Mouse (Mus musculus) layer of hippocampus, adult 9-10 months (tissue): ENCODE data around the gene Lrrc36.

Experiments used
- DNase-seq: peaks from one replicate; pipeline ENCODE4 v3.0.0; 2022; ENCODE audit warnings: low spot score

The Lrrc36 gene

GRCm38 (mm10) chr8:105413391-105413790, at the start of gene Lrrc36, which contains the start of gene Kctd19:
Gene Lrrc36, plus strand, starts transcription at chr8:105413571.
Gene Kctd19, minus strand, starts transcription at chr8:105413502.
- no peak for DNase-seq

DNA sequence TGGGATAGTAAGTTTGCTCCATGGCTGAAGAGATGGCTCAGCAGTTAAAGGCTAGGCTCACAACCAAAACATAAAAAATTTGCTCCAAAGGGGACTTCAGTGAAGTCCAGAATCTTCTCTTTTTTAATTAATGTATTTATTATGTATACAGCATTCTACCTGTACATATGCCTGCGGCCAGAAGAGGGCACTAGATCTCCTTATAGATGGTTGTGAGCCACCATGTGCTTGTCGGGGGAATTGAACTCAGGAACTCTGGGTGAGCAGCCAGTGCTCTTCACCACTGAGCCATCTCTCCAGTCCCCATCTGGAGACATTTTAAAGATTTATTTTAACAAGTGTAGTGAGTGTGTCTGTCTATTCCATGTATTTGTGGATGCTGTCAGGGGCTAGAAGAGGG, 46.3 kb upstream of the Lrrc36 start:
- no peak for DNase-seq

DNA sequence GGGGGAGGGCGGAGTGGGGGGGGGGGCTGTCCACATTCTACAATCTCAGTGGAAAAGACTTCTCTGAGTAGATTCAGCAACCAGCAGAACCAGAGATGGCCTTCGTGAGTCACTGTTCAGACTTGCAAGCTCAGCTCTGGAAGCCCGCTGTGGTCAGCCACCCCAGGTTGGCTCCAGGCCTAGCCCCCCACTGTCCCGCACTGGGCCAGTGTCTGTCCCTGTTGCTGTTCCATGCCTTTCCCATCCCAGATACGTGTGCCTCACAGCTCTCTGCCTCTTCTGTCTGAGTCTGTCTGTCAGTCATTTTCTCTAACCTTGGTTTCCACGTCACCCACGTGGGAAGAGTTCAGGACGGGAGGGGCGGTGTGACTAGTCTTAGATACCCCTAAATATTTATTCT, 40.9 kb upstream of the Lrrc36 start:
- no peak for DNase-seq

GRCm38 (mm10) chr8:105373032-105373431, 40.3 kb upstream of the Lrrc36 start, which contains the start of gene Plekhg4:
Gene Plekhg4, plus strand, starts transcription at chr8:105373274.
- no peak for DNase-seq

- DNase-seq: no peak
Observed at GRCm38 (mm10) chr8:105374513-105374966, 38.8 kb upstream of the Lrrc36 start.

- no peak for DNase-seq
Observed at GRCm38 (mm10) chr8:105378673-105379072, 34.7 kb upstream of the Lrrc36 start.

DNA sequence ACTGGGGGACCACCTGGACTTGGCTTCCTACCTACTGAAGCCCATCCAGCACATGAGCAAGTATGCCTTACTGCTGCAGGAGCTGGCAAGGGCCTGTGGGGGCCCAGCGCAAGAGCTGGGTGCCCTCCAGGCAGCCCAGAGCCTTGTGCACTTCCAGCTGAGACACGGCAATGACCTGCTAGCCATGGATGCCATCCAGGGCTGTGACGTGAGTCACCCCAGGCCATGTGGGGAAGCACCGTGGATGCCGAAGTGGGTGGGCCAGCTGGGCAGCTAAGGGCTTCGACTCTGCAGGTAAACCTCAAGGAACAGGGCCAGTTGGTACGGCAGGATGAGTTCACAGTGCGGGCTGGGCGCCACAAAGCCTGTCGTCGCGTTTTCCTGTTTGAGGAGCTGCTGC, 33.1 kb upstream of the Lrrc36 start:
- no peak for DNase-seq

GRCm38 (mm10) chr8:105384070-105384469, 29.3 kb upstream of the Lrrc36 start:
- no peak for DNase-seq

- no peak for DNase-seq
Observed at GRCm38 (mm10) chr8:105387151-105387550, 26.2 kb upstream of the Lrrc36 start.

DNA sequence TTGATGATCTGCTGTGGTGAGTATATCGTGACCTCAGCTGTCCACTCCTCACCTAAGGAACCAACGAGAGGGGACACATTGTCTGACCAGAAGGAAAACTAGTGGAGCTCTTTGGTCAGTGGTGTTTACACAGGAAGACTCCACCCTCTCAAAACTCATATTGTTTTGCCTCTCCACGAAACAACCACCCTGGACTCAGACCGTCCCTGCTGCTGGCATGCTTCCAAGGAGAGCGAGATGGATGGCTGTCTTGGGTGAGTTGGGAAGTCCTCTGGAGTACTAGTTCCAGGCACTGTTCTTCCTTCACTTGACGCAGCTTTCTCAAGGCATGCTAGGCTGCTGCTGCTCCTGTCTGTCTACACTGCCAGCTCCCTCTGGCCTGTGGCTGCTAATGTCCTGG, 24.3 kb upstream of the Lrrc36 start:
- no peak for DNase-seq

DNA sequence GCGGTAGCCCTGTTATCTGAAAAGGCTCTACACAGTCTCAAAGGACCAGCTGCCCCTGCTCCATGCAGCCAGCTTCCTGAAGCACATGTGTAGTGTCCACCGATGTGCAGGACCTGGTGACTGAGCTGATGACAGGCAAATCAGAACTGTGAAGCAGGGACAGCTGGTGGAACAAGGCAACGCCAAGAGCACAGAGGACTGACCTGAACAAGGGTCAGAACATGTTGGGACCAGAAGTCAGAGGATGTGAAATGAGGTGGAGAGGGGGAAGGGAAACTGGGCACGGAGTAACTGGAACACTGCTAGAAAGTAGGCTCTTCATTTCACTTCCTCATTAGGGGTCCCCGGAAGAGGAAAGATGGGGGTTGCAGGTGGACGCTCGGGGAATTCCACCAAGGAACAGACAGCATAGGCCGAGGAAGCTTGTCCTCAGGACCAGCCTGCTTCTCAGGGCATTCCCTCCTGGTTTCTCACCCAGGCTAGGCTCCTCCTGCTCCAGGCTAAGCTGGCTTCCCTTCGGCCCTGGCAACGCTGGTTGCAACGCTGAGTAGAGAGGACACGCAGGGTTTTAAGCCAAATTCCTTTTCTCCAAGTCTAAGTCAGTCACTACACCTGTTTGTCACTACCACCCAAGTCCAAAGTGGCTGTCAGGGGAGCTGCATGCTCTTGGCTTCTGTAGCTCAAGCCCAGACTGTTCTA, 20.1 kb upstream of the Lrrc36 start:
- DNase-seq: no peak

DNA sequence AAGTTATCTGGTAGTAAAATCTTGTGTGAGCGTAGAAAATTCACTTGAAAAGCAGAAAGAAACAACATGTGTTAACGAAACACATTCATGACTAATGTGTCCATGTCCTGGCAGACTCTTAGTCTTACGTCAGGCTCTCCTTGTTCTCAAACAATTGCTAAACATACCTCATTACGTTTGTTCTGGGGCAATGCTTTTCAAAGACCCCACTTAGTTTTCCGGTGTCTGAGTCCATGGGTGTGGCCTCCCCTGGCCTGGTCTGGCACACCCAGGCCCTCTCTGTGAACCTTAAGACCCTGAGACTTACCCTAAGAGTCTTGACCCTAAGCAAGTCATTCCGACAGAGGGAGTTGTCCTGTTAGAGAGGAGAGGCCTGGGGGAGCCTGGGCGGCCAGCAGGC, 19.5 kb upstream of the Lrrc36 start:
- no peak for DNase-seq

- DNase-seq: peak; percentile 13
Observed at GRCm38 (mm10) chr8:105397747-105398146, 15.6 kb upstream of the Lrrc36 start.

- DNase-seq: no peak
Observed at GRCm38 (mm10) chr8:105400016-105400415, 13.4 kb upstream of the Lrrc36 start.

GRCm38 (mm10) chr8:105403467-105403866, 9.9 kb upstream of the Lrrc36 start:
- no peak for DNase-seq

GRCm38 (mm10) chr8:105404496-105404895, 8.9 kb upstream of the Lrrc36 start:
- no peak for DNase-seq

DNA sequence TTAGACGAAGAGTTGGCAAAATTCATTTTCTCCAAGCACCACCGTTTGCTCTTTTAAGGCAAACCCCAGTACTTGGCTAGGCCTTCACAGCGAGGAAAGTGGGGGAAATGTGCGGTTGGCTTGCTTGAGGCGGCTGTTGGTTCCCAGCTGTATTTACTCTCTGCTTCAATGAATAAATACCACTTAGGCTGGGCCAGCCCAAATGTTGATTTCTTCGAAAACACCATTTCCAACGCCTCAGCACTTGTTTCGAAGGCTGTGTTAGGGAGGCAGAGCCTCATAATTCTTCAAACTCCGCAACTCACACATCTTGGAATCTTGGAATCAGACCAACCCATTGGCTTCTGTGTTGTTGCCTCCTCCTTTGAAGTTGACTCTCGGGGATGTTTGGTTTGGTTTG, 7.0 kb upstream of the Lrrc36 start:
- peak; percentile 4 for DNase-seq

DNA sequence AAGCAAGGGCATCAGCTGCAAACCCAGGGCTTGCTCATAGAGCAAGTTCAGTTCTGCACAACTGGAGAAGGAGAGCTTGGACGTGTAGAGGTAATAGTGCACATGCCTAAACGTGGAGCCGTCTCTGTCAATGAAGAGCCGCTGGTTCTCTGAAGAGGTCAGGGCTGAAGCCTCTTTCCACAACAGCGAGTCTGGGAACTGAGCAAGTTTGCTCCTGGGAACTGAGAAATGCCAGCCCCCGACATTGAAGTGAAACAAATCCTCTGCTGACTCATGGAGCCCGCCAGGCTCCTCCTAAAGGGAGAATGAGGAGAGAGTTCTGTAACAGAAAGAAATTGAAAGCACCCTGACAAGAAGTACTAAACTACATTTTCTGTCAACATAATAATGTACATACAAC, 5.0 kb upstream of the Lrrc36 start:
- DNase-seq: no peak

GRCm38 (mm10) chr8:105409947-105410346, 3.4 kb upstream of the Lrrc36 start:
- DNase-seq: no peak

DNA sequence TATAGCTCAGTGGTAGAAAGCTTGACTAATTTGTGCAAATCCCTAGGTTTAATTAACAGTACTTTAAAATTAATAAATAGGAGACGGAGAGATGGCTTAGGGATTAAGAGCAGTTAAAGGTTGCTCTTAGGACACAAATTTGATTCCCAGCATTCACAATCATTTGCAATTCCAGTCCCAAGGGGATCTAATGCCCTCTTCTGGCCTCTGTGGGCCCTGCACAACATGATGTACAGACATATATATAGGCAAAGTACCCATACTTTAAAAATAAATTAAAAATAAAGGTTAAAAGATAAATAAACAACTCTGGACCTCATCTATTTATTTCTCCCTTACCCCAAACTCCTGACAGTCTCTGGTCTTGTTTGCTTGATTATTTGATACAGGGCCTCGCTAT, 5.6 kb downstream of the Lrrc36 start:
- DNase-seq: no peak

- no peak for DNase-seq
Observed at GRCm38 (mm10) chr8:105419800-105420199, 6.4 kb downstream of the Lrrc36 start.

DNA sequence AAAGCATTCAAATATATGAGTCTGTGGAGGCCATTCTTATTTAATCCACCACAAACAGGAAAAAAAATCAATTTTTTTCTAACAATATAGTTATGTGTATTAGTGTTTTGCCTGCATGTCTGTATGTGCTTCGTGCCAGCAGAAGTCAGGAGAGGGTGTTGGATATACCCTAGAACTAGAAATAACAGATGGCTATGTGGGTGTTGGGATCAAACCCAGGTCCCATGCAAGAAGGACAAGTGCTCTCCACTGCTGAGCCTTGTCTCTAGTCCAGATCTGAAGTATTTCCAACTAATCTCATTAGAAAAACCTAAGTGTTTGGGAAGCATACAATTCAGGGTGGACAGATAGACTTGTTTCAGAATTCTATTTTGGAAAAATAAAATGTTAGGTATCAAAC, 8.6 kb downstream of the Lrrc36 start:
- DNase-seq: no peak

DNA sequence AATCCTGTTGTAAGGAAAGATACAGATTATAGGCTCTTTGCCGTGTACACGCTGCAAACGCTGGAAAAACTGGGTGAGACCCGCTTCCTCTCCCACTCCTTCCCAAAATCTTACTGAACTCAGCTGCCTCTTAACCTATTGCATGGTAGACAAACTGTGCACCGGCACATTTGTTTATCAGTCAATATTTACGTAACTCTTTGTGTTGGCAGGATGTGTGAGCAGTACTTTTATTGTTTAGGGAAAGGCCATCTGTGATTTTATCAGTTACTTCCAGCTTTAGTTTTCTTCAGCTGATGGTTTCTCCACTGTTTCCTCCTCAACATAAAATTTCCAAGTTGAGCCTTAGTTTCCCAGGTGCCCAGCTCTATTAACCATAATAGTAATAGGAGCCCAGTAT, 13.5 kb downstream of the Lrrc36 start:
- DNase-seq: no peak
